Mouse (Mus musculus) erythroblast, embryonic 14.5 days (primary cell): ENCODE data around the gene Gabrb1. TPM values are rescaled to one million over a fixed set of nuclear protein-coding genes. Genes with fewer than 3 reads are reported as not detected.

Experiments
- H3K27me3 ChIP-seq: 2 replicates; pipeline ENCODE4 v1.6.1; 2012; ENCODE audit warnings: inconsistent platforms; ENCODE audit not compliant: control insufficient read depth
- H3K36me3 ChIP-seq: 2 replicates; pipeline ENCODE4 v1.6.1; 2012; ENCODE audit warnings: mild to moderate bottlenecking, inconsistent platforms; ENCODE audit not compliant: control insufficient read depth
- H3K4me1 ChIP-seq: 2 replicates; pipeline ENCODE4 v1.6.1; 2012; ENCODE audit warnings: inconsistent platforms; ENCODE audit not compliant: control insufficient read depth
- H3K4me3 ChIP-seq: replicated peaks from 2 replicates; pipeline ENCODE3; 2012; ENCODE audit warnings: moderate library complexity, mild to moderate bottlenecking, inconsistent platforms
- H3K9me3 ChIP-seq: 2 replicates; pipeline ENCODE4 v1.6.1; 2012; ENCODE audit warnings: low read length, inconsistent platforms, mixed read lengths; ENCODE audit not compliant: control insufficient read depth
- GATA1 ChIP-seq: IDR thresholded peaks from 2 replicates; pipeline ENCODE4 v1.6.1; 2012; ENCODE audit warnings: low read length, inconsistent platforms, mixed read lengths
- TAL1 ChIP-seq: IDR thresholded peaks from 3 replicates; pipeline ENCODE4 v1.6.1; 2012; ENCODE audit warnings: low read length, inconsistent platforms, mixed read lengths
- polyA plus RNA-seq: library from polyadenylated mRNA; stranded (reverse); fragments of >175 nt; gene quantifications from 2 replicates; pipeline ENCODE4 v1.2.3, GENCODE M21; 2012

Gene Gabrb1
- 0.01 TPM in 1 of 2 replicates, not detected in the other for polyA plus RNA-seq

DNA sequence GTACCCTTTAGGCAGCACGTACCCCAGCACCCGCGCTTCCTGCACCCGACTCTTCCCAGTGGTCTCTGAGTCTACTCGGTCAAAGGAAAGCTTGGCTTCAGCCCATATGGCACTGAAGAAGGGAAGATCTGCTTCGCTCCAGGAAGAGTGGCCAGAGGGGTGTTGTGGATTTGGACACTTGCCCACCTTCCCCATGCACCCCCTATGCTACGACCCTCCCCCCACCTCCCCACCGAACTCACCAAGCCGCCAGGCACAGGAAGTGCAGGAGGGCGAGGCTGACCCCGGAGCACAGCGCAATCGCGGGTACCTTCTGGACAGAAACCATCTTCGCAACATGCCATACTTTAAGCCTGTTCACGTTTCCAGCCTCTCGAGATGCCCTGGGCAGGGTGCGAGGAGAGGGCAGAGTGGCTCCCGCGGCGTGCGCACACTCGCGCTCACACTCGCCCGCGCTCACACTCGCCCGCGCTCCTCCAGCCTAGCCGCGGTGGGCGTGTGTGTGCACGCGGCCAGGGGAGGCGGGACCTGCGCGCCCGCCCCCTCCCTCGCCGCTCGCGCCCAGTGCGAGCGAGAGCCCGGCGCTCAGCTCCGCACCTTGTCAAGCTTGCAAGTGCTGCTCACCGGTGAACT, at the start of gene Gabrb1:
Gene Gabrb1 (plus strand): TSS at position 632 of the 633 bp plus-strand sequence.
- Histone ChIP-seq H3K9me3 (no peaks in the 10 kb centered on the region), H3K36me3 (no peaks in the 10 kb centered on the region), H3K4me1 (no peaks in the 10 kb centered on the region), H3K27me3 (peaks cover 20% of the 10 kb centered on the region), H3K4me3 (no peak within 1 kb of the TSS)
- no peak for TF ChIP-seq GATA1
- no peak for TF ChIP-seq TAL1

DNA sequence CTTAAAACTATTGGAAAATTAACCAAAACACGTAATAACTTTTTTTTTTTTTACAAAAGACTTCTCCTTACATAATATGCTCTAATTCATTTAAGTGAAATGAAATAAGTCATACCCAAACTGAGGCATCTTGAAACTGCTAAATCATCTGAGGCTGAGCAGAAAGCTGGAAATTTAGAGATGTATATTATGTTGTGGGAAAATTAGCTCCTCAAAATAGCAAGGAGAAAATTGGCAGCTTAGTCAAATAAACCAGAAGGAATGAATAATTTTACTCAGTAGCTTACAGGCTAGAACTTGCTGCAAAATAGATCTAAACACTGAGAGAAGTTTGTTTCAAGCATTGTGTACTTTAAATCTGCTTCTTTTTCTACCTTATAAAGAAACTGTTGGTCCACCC, 49.2 kb upstream of the Gabrb1 start:
- Histone ChIP-seq H3K4me1 (no peaks in the 10 kb centered on the region), H3K9me3 (no peaks in the 10 kb centered on the region; the same call in 1 of the 2 replicates), H3K27me3 (no peaks in the 10 kb centered on the region), H3K36me3 (no peaks in the 10 kb centered on the region), H3K4me3 (no peak overlapping the region)
- no peak for TF ChIP-seq GATA1
- no peak for TF ChIP-seq TAL1

DNA sequence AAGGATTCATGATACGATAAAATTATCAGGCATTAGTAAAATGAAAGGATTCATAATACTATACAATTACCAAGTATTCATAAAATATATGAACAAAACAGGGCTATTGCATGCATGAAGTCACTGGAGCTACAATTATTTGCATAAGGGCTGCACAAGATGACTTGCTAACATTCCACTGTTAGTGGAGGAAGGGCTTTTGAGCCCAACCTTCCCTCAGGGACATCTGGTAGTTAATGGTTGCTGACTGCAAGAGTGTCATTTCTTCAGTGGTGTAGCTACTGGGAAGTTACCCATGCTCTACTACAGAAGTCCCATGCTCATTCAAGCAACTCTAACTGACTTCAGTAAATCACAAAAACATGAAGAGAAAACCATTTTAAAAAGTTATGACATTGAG, 43.6 kb upstream of the Gabrb1 start:
- H3K4me1 ChIP-seq = no peaks in the 10 kb centered on the region
- no peaks in the 10 kb centered on the region for H3K27me3 ChIP-seq
- no peaks in the 10 kb centered on the region for H3K9me3 ChIP-seq
- H3K4me3 ChIP-seq = no peak overlapping the region
- H3K36me3 ChIP-seq = no peaks in the 10 kb centered on the region
- TF ChIP-seq TAL1 = no peak
- TF ChIP-seq GATA1 = no peak

DNA sequence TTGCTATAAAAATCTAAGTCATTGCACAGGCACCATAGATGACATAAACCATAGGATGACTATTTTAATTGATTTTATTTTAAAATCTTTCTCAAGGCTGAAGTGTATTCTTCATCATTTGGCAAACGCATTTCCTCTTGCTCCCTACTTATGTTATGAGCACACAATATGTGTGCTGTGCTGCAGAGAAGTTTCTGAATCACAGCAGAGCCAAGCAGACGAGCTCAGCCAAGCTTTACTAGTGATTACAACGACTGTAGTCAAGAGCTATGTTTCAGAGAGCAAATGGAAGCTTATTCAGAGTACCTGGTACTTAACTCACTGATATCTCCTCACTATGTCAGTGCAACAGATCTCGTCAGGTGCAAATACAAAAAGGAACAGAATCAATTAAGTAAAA, 41.2 kb upstream of the Gabrb1 start:
- H3K27me3 ChIP-seq = no peaks in the 10 kb centered on the region
- no peaks in the 10 kb centered on the region for H3K4me1 ChIP-seq
- no peak for TF ChIP-seq TAL1
- TF ChIP-seq GATA1 = no peak
- no peak overlapping the region for H3K4me3 ChIP-seq
- no peaks in the 10 kb centered on the region for H3K36me3 ChIP-seq
- no peaks in the 10 kb centered on the region for H3K9me3 ChIP-seq

DNA sequence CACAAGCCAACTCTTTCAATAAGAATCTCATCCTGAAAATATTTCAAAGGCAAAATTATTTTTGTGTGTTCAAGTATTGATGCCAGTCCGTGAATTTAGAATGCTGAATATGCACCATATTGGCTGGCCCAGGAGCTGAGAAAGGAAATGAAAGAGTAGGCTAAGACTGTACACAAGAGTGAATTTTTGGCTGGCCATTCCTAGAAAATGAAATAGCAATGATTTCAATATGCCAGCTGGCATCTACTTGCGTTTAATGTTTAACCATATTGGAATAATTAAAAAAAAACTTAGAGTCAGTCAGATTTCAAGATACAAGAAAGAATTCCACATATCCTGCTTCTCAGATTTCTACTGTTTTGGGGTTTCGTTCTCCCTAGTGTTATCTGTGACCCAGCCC, 30.1 kb upstream of the Gabrb1 start:
- Histone ChIP-seq H3K27me3 (no peaks in the 10 kb centered on the region), H3K4me3 (no peak overlapping the region), H3K36me3 (no peaks in the 10 kb centered on the region), H3K9me3 (0 out of 2 replicates have a peak, but pooled peaks cover 2% of the 10 kb centered on the region), H3K4me1 (no peaks in the 10 kb centered on the region)
- no peak for TF ChIP-seq TAL1
- TF ChIP-seq GATA1 = no peak

DNA sequence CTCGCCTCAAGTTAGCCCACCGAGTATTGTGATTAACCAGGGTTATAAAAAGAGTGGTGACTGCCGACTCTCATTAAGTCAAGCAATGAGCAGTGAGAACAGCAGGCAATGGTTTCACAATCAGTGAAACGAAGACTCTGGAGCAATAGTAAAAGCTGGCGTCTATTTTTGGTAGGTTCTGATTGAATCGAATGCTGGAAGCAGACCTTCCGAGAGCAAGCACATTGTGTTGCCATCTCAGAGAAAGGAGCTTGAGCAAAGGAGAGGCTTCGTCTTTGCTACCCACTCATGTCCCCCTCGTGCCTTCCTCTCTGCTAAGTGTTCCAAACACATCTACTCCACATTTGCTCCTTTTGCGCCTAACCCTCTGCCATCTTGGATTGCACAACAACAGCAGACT, 18.1 kb upstream of the Gabrb1 start:
- TF ChIP-seq GATA1 (no peak), TAL1 (no peak)
- Histone ChIP-seq H3K27me3 (no peaks in the 10 kb centered on the region), H3K9me3 (peaks cover 6% of the 10 kb centered on the region; the same call in 1 of the 2 replicates), H3K4me1 (no peaks in the 10 kb centered on the region), H3K36me3 (no peaks in the 10 kb centered on the region), H3K4me3 (no peak overlapping the region)

DNA sequence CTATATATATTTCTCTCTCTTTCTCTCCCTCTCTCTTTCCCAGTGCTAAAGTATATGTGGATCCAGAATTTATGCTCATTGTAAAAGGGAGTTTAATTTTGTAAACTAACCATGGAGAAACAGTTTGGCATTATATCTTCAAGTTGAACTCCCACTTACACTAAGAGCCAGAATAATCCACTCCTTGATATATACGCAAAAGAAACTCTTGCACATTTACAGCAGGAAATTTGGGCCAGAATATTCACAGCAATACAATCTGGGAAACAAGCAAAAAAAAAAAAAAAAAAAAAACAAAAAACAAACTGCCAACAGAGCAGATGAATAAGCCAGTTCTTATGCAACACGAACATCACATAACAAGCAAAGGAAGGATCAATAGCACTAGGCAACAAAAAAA, 9.8 kb upstream of the Gabrb1 start:
- H3K4me1 ChIP-seq = no peaks in the 10 kb centered on the region
- H3K36me3 ChIP-seq = no peaks in the 10 kb centered on the region
- TF ChIP-seq TAL1 = no peak
- TF ChIP-seq GATA1 = no peak
- no peaks in the 10 kb centered on the region for H3K9me3 ChIP-seq
- H3K27me3 ChIP-seq = no peaks in the 10 kb centered on the region
- H3K4me3 ChIP-seq = no peak overlapping the region

DNA sequence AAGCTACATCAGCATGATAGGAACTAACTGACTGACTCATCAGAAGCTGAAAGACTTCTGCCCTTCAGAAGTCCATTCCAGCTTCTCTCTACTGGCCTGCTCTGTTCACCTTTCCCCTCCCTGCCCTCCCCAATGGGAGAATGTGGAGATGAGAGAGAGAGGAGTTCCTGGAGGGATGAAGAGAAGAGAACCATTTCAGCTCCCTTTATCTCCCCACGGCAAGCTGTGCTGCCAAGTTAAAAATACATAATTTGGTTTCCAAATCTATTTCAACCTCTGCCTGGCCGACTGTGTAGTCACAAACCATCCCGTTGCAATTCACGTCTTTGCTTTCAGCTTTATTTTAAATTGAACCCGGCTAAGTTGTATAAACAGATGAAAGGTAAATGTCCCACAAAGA, 3.9 kb upstream of the Gabrb1 start:
- Histone ChIP-seq H3K27me3 (peaks cover 20% of the 10 kb centered on the region), H3K4me3 (no peak overlapping the region), H3K4me1 (no peaks in the 10 kb centered on the region), H3K36me3 (no peaks in the 10 kb centered on the region), H3K9me3 (no peaks in the 10 kb centered on the region)
- TF ChIP-seq GATA1 (no peak), TAL1 (no peak)

DNA sequence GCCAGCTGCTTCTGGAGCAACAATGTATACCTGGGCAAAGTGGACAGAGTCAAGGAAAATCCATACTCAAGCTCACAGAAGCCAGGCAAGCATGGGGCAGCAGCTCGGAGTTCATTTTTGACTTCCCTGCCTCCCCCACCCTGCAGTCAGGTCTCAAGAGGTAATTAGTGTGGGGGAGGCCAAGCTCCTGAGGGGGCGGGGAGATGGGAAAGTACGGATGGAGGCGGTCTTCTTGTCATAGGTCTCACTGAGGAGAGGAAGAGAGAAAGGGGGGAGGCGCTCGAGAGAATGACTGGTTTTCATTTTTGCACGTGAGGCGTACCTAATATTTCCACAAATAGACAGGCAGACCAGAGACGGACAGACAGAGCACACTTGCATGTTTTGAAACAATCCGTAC, 1.1 kb upstream of the Gabrb1 start:
- H3K4me1 ChIP-seq = no peaks in the 10 kb centered on the region
- H3K4me3 ChIP-seq = no peak overlapping the region
- TF ChIP-seq GATA1 (no peak), TAL1 (no peak)
- H3K36me3 ChIP-seq = no peaks in the 10 kb centered on the region
- H3K9me3 ChIP-seq = no peaks in the 10 kb centered on the region
- H3K27me3 ChIP-seq = peaks cover 20% of the 10 kb centered on the region

DNA sequence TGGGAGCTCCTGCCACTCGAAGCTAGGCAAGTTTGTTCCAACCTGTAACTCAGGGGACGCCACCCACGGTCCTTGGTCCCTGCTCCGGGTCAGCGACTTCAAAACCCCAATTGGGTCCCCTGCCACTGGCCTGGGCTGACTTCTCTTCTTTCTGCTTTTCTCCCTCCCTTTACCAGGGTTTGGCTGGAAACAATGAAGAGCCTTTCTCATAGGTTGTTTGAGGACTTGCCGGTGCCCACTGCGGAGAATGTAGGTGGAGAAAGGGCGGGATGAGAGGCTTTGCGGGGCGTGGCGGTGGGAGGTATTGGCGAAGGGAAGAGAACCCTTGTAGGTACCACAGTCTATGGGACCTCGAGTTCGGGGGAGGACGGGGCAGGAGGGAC, 193 bp downstream of the Gabrb1 start, which contains the start of gene Gabra4:
Gene Gabra4 (minus strand): TSS at position 194 of the 383 bp plus-strand sequence.
- Histone ChIP-seq H3K4me3 (no peak within 1 kb of the TSS), H3K9me3 (no peaks in the 10 kb centered on the region), H3K27me3 (peaks cover 20% of the 10 kb centered on the region), H3K4me1 (no peaks in the 10 kb centered on the region), H3K36me3 (no peaks in the 10 kb centered on the region)
- TF ChIP-seq TAL1 = no peak
- TF ChIP-seq GATA1 = no peak
